Mouse (Mus musculus): ENCODE results near the gene Ccdc186. TPM values are rescaled to one million over a fixed set of nuclear protein-coding genes. Genes with fewer than 3 reads are reported as not detected.

Ccdc186 gene
- polyA plus RNA-seq, 1 experiment from 2014 or later: 19.0 TPM

DNA sequence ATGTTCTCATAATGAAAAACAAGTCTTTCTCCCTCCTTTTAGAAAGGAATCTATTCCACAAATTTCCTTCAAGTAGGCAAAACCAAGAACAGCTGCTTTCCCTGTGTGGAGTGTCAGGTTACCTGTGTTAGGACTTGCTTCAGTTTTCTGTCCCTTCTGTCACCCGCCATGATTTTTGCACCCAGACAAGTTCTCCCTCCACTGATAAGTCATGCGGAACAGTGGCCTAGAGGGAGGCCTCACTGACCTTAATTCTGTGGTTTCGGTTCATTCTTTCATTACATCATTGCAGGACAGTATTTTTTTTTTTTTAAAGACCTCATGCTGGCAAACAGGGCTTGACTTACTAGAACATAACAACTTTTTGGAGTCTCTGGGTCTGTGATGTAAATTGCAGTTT is 72.6 kb downstream of the Ccdc186 start:
- no peak overlapping the region for H3K4me3 ChIP-seq
- H3K4me1 ChIP-seq (replicated peaks): peaks cover 31% of the 10 kb centered on the region
- no peaks in the 10 kb centered on the region for H3K9me3 ChIP-seq (replicated peaks)
- no peaks in the 10 kb centered on the region for H3K27me3 ChIP-seq
- no peaks in the 10 kb centered on the region for H3K36me3 ChIP-seq
- 61% methylated on average over 3 of the region's 3 CpGs for WGBS
- no peak overlapping the region for H3K27ac ChIP-seq
- ATAC-seq (replicated peaks; ENCODE audit: insufficient number of reproducible peaks, insufficient read depth, low FRiP score, low read depth): no peak
- no peak overlapping the region for H3K9ac ChIP-seq
- no peak overlapping the region for H3K4me2 ChIP-seq

GRCm38 (mm10) chr19:56747878-56748277 is 74.1 kb downstream of the Ccdc186 start:
- peaks cover 43% of the 10 kb centered on the region for H3K4me1 ChIP-seq (replicated peaks)
- H3K36me3 ChIP-seq: no peaks in the 10 kb centered on the region
- 54% methylated on average over 10 of the region's 10 CpGs for WGBS
- H3K9ac ChIP-seq: no peak overlapping the region
- ATAC-seq (replicated peaks; ENCODE audit: insufficient number of reproducible peaks, insufficient read depth, low FRiP score, low read depth): no peak
- H3K27me3 ChIP-seq: no peaks in the 10 kb centered on the region
- no peak overlapping the region for H3K4me2 ChIP-seq
- no peak overlapping the region for H3K4me3 ChIP-seq
- no peak overlapping the region for H3K27ac ChIP-seq
- H3K9me3 ChIP-seq (replicated peaks): no peaks in the 10 kb centered on the region

GRCm38 (mm10) chr19:56746618-56747017 is 75.4 kb downstream of the Ccdc186 start:
- 0 out of 2 replicates have a peak, but pooled peaks have one; percentile 42 for ATAC-seq (replicated peaks; ENCODE audit: insufficient number of reproducible peaks, insufficient read depth, low FRiP score, low read depth)
- 36% methylated on average over 9 of the region's 9 CpGs for WGBS
- Histone ChIP-seq H3K36me3 (no peaks in the 10 kb centered on the region), H3K4me3 (no peak overlapping the region), H3K9ac (no peak overlapping the region), H3K4me2 (no peak overlapping the region), H3K4me1 (replicated peaks) (peaks cover 49% of the 10 kb centered on the region), H3K27me3 (no peaks in the 10 kb centered on the region), H3K27ac (peak overlapping the region; percentile 72), H3K9me3 (replicated peaks) (no peaks in the 10 kb centered on the region)

DNA sequence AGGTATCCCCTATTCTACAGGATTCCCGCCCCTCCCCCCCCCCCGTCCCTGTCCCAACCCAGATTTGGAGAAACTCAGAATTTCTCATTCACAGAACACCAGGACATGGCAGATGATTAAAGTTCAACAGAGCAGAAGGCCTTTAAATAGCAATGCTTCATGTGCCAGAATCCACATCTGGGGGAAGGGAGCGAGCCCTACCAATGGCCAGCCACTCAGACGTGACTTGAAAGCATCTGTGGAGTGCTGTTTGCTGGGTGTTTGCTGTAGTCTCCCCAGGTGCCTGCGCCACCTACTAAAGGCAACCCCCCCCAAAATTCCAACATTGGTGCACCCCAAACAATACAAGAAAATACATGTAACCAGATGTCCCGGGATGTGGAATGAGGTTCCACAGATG is 76.5 kb downstream of the Ccdc186 start:
- H3K4me3 ChIP-seq: no peak overlapping the region
- ATAC-seq (replicated peaks; ENCODE audit: insufficient number of reproducible peaks, insufficient read depth, low FRiP score, low read depth): no peak
- no peaks in the 10 kb centered on the region for H3K36me3 ChIP-seq
- H3K9ac ChIP-seq: no peak overlapping the region
- WGBS: 58% methylated on average over 6 of the region's 6 CpGs
- H3K27ac ChIP-seq: peak overlapping the region; percentile 68; the same call in 1 of the 2 replicates
- H3K4me2 ChIP-seq: no peak overlapping the region
- H3K9me3 ChIP-seq (replicated peaks): no peaks in the 10 kb centered on the region
- no peaks in the 10 kb centered on the region for H3K27me3 ChIP-seq
- peaks cover 49% of the 10 kb centered on the region for H3K4me1 ChIP-seq (replicated peaks)

DNA sequence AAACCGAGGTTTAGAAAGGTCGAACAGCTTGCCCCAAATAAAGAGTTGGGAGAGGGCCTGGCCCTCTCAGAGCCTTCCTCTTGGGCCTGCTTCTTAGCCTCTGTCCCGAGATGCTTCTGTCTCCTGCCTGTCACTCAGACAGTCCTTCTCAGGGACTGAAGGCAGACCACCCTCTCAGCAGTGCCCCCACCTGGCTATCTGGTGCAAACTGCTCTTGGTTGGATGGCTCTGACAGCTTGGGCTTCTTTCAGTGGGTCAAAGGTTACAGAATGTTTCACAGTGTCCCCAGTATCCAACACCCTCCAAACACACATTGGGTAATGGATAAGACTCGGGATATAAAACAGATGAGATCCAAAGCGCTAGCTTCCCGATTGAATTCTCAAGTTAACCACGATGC is 76.9 kb downstream of the Ccdc186 start:
- 65% methylated on average over 7 of the region's 7 CpGs for WGBS
- Histone ChIP-seq H3K4me1 (replicated peaks) (peaks cover 49% of the 10 kb centered on the region), H3K9ac (no peak overlapping the region), H3K4me2 (no peak overlapping the region), H3K36me3 (no peaks in the 10 kb centered on the region), H3K4me3 (no peak overlapping the region), H3K9me3 (replicated peaks) (no peaks in the 10 kb centered on the region), H3K27ac (peak overlapping the region; percentile 68), H3K27me3 (no peaks in the 10 kb centered on the region)
- no peak for ATAC-seq (replicated peaks; ENCODE audit: insufficient number of reproducible peaks, insufficient read depth, low FRiP score, low read depth)

Other genes with a start within 250 kb of the Ccdc186 start
- gene Adrb1, start 100.0 kb downstream of the Ccdc186 start, polyA plus RNA-seq (2015; fragmentation: Nextera tagmentation; extraction: Ambion mirVana): 4.0 and 4.7 TPM in 2 replicates
- gene Tdrd1, start 4.0 kb upstream of the Ccdc186 start, polyA plus RNA-seq (2015; fragmentation: Nextera tagmentation; extraction: Ambion mirVana): 0.31 and 0.61 TPM in 2 replicates
- 0.16 and 0.65 TPM in 2 replicates for gene Vwa2, start 52.1 kb upstream of the Ccdc186 start, polyA plus RNA-seq (2015; fragmentation: Nextera tagmentation; extraction: Ambion mirVana)
- gene Afap1l2, start 186.0 kb upstream of the Ccdc186 start, polyA plus RNA-seq (2015; fragmentation: Nextera tagmentation; extraction: Ambion mirVana): 2.6 and 5.4 TPM in 2 replicates